Mouse (Mus musculus) gastrocnemius, postnatal 25 days (tissue): Measurements from ENCODE around the gene Gm28539. TPM values are rescaled to one million over a fixed set of nuclear protein-coding genes. Genes with fewer than 3 reads are reported as not detected.
"Not testable (repeated sequence)": the region's sequence is repeated elsewhere in the genome, so short reads cannot be mapped to it uniquely, and the experiment has no call there.

Experiments
- DNase-seq: peaks from one replicate; pipeline ENCODE4 v3.0.0; 2022
- total RNA-seq, 2 experiments: library from RNA; stranded (reverse); gene quantifications; 1 replicate in 1 of 2; 2 replicates in 1 of 2; pipeline ENCODE4 v1.2.3; 2021

The Gm28539 gene
- total RNA-seq, 2 experiments from 2014 or later: 1.3 to 2.3 TPM

DNA sequence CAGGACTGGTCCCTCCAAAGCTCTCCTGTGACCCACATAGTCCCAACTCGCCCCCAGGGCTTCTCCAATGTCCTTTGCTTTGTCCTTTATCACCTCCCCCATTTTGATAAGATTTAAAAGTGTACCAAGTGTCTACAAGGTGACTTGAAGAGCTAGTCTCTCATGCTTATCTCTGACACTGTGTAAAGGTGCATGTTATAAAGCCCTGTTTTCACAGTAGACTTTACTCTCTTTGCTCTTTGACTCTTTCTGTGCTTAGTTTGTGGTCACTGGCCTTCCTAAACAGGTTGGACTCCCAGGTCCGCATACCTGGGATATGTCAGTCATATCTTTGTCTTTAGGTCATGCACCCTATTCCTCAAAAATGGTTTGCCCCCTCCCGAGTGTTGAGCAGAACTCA is 118.7 kb downstream of the Gm28539 start:
- DNase-seq: no peak

DNA sequence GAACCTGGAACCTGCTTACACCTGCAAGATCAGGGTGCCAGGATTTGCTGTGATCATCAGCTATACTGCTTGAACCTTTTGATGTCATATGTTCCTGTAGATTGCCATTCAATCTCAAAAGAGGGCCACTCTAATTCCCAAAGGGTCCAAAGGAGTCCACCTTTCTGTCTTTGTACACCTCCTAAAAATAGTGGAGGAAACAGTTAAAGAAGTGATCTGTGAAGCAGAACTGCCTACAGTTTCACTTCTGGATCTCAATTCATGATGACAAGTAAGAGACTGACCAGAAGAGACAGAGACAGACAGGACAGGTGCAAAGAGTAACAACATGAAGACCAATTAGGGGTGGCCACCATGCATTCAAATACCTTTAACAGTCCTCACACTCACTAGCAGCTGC is 127.1 kb downstream of the Gm28539 start:
- no peak for DNase-seq

DNA sequence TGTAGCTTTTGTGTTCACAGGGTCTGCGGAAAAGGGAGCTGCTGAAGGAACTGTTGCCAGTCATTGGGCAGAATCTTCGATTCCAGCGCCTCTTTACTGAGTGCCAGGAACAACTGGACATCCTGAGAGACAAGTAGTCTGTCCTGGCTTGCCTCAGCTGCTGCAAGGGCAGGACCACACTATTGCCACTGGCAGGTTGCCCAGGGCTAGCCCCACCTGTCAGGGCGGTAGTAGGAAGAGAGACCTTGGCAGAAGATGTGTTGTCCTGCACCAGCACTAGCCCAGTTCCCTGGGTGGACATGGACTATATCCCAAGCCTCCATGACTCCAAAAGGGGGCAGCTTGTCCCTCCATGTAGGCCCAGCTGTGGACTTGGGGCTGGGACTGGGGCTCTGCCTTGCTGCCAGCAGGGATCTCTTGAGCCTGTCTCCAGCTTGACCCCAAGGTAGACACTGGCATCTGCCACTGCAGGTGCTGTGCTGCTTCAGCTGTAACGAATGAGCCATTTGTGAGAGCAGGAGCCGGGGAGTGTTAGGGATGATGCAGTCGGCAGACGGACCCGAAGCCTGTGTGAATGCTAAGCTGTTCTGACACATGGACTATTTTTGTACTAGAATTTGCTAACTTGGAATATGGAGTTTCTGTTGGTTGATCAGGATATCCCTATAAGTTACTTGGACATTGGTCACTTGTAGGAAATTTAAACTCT is 133.2 kb downstream of the Gm28539 start:
- DNase-seq: no peak

DNA sequence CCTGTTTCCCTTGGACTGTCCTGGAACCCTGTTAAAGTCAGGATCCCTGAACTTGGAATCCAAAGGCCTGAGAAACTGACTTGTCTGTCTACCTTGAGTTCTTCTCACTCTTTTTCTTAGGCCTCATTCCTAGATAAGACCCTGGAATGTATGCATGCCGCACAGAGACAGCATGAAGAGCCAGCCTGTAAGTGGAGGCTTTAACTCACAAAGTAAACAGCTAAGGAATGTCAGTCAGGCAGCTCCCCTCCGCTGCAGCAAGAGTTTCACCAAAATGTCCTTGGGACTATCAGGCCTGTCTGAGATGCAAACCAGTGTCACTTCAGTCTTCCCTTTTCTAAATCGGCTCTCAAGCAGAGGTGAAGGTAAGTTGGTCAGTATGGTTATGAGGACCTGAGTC is 134.5 kb downstream of the Gm28539 start:
- no peak for DNase-seq

DNA sequence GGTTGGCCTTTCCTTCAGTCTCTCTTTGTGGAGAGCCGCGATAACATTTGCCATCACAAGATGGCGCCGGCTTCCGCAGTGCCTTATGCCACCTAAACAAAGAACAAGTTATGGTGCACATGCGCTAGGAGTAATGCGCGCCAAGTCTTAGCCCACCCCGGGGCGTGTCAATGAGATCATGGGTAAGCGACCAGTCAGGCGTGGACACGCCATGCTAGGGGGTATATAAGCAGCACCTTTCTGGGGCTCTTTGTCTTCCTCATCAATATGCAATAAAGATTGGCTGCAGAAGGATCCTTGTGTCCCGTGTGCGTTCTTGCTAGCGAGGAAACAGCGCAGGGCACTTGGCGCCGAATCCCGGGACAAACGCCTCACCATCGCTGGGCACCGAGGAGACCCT is 139.3 kb downstream of the Gm28539 start:
- DNase-seq: not testable (repeated sequence)

DNA sequence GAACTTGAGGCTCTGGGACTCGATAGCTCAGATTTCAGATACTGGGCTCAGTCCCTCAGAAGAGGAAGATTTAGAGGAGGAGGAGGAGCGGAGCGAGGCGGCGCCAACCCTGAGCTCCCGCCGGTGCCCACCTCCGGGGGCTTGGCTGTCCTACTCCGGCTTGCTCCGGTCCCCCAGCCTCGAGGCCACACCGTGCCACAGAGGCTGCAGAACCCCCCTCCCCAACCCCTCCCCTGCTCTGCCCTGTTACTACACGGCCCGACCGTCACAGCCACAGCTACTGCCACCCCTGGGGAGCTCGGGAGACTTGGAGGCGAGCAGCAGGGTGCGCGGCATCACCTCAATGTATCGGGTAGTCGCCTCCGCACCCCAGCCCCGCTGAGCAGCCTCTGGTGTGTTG is 139.9 kb downstream of the Gm28539 start:
- no peak for DNase-seq

DNA sequence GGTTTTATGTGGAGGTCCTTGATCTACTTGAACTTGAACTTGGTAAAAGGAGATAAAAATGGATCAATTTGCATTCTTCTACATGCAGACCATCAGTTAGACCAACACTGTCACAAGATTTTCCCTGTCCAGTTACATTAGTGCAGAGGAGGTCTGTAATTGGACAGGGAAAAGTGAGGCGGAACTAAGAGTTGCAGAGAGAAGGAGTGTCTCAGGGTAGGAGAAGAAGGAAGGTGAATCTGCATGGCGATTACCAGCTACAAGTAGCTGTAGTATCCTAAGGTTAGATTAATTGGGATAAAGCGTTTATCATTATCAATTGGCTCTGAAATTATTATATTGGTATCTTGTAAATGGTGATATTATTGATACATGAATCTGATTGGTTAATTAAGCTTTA is 150.0 kb downstream of the Gm28539 start:
- DNase-seq: no peak

DNA sequence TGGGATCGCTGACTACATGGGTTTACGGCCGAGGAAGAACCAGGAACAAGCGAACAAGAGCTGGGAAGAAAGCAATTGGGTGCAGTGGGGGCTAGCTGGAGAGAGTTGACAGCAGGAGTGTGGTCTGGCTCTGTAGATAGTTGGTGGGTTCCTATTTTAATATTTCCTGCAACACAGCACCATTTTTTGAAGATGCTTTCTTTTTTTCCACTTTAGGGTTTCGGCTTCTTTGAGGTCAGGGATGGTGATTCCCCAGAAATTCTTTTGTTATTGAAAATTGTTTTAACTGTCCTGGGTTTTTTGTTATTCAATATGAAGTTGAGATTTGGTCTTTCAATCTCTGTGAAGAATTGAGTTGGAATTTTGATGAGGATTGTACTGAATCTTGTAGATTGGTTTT is 150.5 kb downstream of the Gm28539 start:
- DNase-seq: no peak

DNA sequence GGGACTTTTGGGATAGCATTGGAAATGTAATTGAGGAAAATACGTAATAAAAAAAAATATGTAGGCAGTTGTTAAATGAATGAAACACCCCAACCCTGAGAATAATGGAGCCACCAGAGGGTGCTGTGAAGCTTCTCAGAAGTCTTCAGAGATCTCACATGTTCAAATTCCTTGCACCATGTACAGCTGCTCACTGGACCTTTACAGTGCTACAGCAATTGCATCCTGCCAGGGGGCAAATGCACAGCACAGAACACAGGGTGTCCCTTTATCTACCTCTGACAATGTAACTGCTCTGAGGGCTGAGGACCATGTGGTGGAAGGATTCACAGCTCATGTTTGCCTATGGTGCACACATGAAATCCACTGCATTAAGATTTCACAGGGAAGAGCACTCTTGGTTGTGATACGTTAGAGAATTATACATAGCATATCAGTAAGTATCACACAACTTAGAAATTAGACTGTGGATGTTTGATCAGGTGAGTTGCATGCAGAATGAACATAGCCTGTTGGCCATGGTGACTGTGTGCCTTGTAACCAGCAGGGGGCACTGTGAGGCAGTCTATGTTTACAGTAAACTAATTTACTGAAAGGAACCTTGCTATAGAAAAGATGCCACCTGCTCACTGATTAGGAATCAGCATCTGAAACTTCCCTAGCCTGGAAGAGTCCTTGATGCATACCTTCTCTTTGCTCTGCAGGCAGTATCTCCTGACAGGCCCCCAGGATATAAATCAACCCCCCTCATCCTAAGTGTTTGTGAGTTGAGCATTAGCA is 166.4 kb downstream of the Gm28539 start:
- not testable (repeated sequence) for DNase-seq

DNA sequence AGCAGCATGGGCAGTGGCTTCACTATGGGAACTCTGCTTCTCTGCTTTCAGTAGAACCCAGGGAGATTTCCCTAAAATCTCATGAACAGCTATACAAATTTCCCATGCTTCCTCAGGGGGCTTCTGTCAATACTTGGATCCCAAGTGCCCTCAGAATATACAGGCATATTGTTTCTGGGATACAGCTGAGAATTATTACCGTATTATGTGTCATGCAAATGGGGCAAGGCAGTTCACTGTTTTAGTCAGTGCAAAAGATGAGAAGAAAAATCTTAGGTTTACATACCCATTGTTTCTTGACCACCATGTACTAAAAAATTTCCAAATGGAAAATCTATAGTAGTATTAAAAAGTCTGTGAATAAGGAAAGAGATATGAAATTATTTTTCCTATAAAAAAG is 167.4 kb downstream of the Gm28539 start:
- no peak for DNase-seq

DNA sequence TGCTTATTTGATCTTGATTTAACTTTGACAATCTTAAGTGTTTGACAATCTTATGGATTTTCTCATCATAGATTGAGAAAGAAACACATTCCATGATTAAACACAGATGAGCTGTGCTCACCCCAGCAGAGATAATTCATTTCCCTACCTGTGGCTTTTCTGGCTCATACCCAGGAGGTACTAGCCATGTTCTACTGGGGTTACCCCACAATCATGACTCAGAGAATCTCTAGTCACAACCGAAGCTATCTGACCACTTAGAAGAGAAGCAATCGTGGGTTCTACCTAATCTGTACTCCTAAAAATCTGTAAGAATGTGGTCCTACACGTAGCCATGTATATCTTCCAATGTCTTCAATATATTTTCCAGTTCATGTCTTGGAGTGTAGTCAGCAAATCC is 168.9 kb downstream of the Gm28539 start:
- DNase-seq: no peak

Other genes with a start within 250 kb of the Gm28539 start
- gene Tbx1, start 245.9 kb upstream of the Gm28539 start, total RNA-seq: 10 to 100 TPM in 1 of 2 experiments, 1 to 10 TPM in 1; 5.3 to 42.0 TPM
- under 1 TPM in 1 of 2 experiments, not detected in 1; 0.28 TPM for gene Gp1bb, start 214.2 kb upstream of the Gm28539 start, total RNA-seq
- gene Gm49601, start 210.2 kb upstream of the Gm28539 start, total RNA-seq: 1 to 10 TPM; 1.3 to 2.4 TPM
- gene Sept5, start 206.6 kb upstream of the Gm28539 start, total RNA-seq: 1 to 10 TPM; 5.5 to 5.8 TPM
- gene Cldn5, start 59.7 kb upstream of the Gm28539 start, total RNA-seq: 10 to 100 TPM in 1 of 2 experiments, 1 to 10 TPM in 1; 7.4 to 13.9 TPM
- gene Ufd1, start 24.8 kb upstream of the Gm28539 start, total RNA-seq: 10 to 100 TPM; 38.9 to 39.8 TPM
- gene Cdc45, start 24.6 kb upstream of the Gm28539 start, total RNA-seq: 1 to 10 TPM; 2.3 to 2.5 TPM
- 10 to 100 TPM; 17.3 to 17.8 TPM for gene 2510002D24Rik, start within 50 bp of the Gm28539 start, total RNA-seq
- 10 to 100 TPM; 42.8 to 45.5 TPM for gene Mrpl40, start 40.3 kb downstream of the Gm28539 start, total RNA-seq
- gene Hira, start 40.5 kb downstream of the Gm28539 start, total RNA-seq: 10 to 100 TPM; 19.0 to 20.2 TPM